Mouse (Mus musculus) heart, postnatal 14 days (tissue): ENCODE data around the gene Ergic3. TPM values are rescaled to one million over a fixed set of nuclear protein-coding genes. Genes with fewer than 3 reads are reported as not detected.

Experiments used
- DNase-seq, 2 experiments: peaks; one replicate each; pipeline ENCODE4 v3.0.0; 2021 to 2022
- intact Hi-C: fragments of 180-260 bp; cut with DNase I; formaldehyde crosslinking; loops from one replicate; pipeline ENCODE4 v1.15.1; 2025
- long read RNA-seq, 2 experiments: library from polyadenylated mRNA; stranded (forward); transcript quantifications; one replicate each; pipeline ENCODE4 v2.0.0; 2021
- total RNA-seq, 2 experiments: library from RNA; stranded (reverse); gene quantifications; 2 replicates each; pipeline ENCODE4 v1.2.3; 2021

The Ergic3 gene
- 10 to 100 TPM; 65.2 to 71.2 TPM for total RNA-seq
- long read RNA-seq, experiment 1, transcript Ergic3-201 (13 exons, 1,377 nt) = major isoform, 132 of 145 reads
- long read RNA-seq, experiment 1, partial matches to known transcripts = 4 of 145 reads
- long read RNA-seq, experiment 1, other reads (novel, unspliced or antisense) = 6 of 145 reads
- long read RNA-seq, experiment 2, transcript Ergic3-201 (13 exons, 1,377 nt) = major isoform, 132 of 135 reads
- long read RNA-seq, experiment 2, partial matches to known transcripts = 1 of 135 reads
- long read RNA-seq, experiment 2, other reads (novel, unspliced or antisense) = 2 of 135 reads

GRCm38 (mm10) chr2:156007888-156008532 lies at the start of gene Ergic3, which contains the start of gene 6430550D23Rik:
TSS of gene Ergic3 (plus strand) at chr2:156008045.
TSS of gene 6430550D23Rik (minus strand) at chr2:156007977.
- DNase-seq = peak; percentile 96 to 98
- intact Hi-C loops = no loop called here

GRCm38 (mm10) chr2:155959981-155960380 lies 47.9 kb upstream of the Ergic3 start:
- DNase-seq = no peak
- intact Hi-C loops = loop anchor here (5.0 kb wide), 2 partner anchors 182 to 317 kb away; partner anchors contain the start of genes Nfs1 and Romo1

- no peak for DNase-seq
- intact Hi-C loops = loop anchor here (5.0 kb wide), 2 partner anchors 180 to 315 kb away; partner anchors contain the start of genes Nfs1 and Romo1
These were observed 46.0 kb upstream of the Ergic3 start for GRCm38 (mm10) chr2:155961862-155962261.

- intact Hi-C loops = loop anchor here (5.0 kb wide), 2 partner anchors 179 to 314 kb away; partner anchors contain the start of genes Nfs1 and Romo1
- DNase-seq = peak in 1 of 2 experiments; percentile 43
These were observed 44.9 kb upstream of the Ergic3 start for GRCm38 (mm10) chr2:155962991-155963390.

- DNase-seq = no peak
- intact Hi-C loops = no loop called here
These were observed 34.5 kb upstream of the Ergic3 start for GRCm38 (mm10) chr2:155973348-155973747.

- intact Hi-C loops = no loop called here
- DNase-seq = no peak
These were observed 33.6 kb upstream of the Ergic3 start for GRCm38 (mm10) chr2:155974087-155974731.

- DNase-seq = peak; percentile 38 to 46
- intact Hi-C loops = no loop called here
These were observed 28.4 kb upstream of the Ergic3 start for GRCm38 (mm10) chr2:155979328-155979991.

GRCm38 (mm10) chr2:155985776-155986175 lies 22.1 kb upstream of the Ergic3 start:
- no peak for DNase-seq
- intact Hi-C loops = no loop called here

- intact Hi-C loops = no loop called here
- DNase-seq = no peak
These were observed 20.7 kb upstream of the Ergic3 start for GRCm38 (mm10) chr2:155987131-155987530.

GRCm38 (mm10) chr2:155989085-155989484 lies 18.8 kb upstream of the Ergic3 start:
- intact Hi-C loops = no loop called here
- no peak for DNase-seq

- intact Hi-C loops = no loop called here
- DNase-seq = no peak
These were observed 16.7 kb upstream of the Ergic3 start for GRCm38 (mm10) chr2:155991151-155991550.

- intact Hi-C loops = no loop called here
- DNase-seq = peak; percentile 65
These were observed 16.0 kb upstream of the Ergic3 start for GRCm38 (mm10) chr2:155991863-155992321.

GRCm38 (mm10) chr2:156005393-156005792 lies 2.5 kb upstream of the Ergic3 start:
- intact Hi-C loops = no loop called here
- no peak for DNase-seq

GRCm38 (mm10) chr2:156018106-156018505 lies 10.3 kb downstream of the Ergic3 start:
- intact Hi-C loops = loop anchor here (1.0 kb wide), 1 partner anchor 17 kb away; no protein-coding TSS in a partner anchor
- no peak for DNase-seq

- no peak for DNase-seq
- intact Hi-C loops = no loop called here
These were observed 13.4 kb downstream of the Ergic3 start for GRCm38 (mm10) chr2:156021219-156021618.

- intact Hi-C loops = no loop called here
- no peak for DNase-seq
These were observed 13.9 kb downstream of the Ergic3 start for GRCm38 (mm10) chr2:156021765-156022164.

GRCm38 (mm10) chr2:156025482-156025881 lies 17.6 kb downstream of the Ergic3 start:
- no peak for DNase-seq
- intact Hi-C loops = no loop called here

GRCm38 (mm10) chr2:156039390-156039789 lies 31.5 kb downstream of the Ergic3 start:
- intact Hi-C loops = no loop called here
- no peak for DNase-seq

GRCm38 (mm10) chr2:156042903-156043302 lies 35.1 kb downstream of the Ergic3 start:
- intact Hi-C loops = no loop called here
- DNase-seq = no peak

GRCm38 (mm10) chr2:156047929-156048328 lies 40.1 kb downstream of the Ergic3 start:
- intact Hi-C loops = no loop called here
- DNase-seq = no peak
